Mouse (Mus musculus) mammary gland, adult 2 months (tissue): ENCODE measurements around the gene P4ha2. TPM values are rescaled to one million over a fixed set of nuclear protein-coding genes. Genes with fewer than 3 reads are reported as not detected.

Experiments used
- polyA plus RNA-seq: library from polyadenylated mRNA; depleted of rRNA; stranded (reverse); fragments of >200 nt; gene quantifications from 2 replicates; pipeline ENCODE4 v1.2.3, GENCODE M21; 2012; ENCODE audit warnings: low replicate concordance; rRNA removed

The P4ha2 gene
- polyA plus RNA-seq, result 14.1 and 35.5 TPM in 2 replicates

GRCm38 (mm10) chr11:54100045-54100691 is at the start of gene P4ha2:
Gene P4ha2, plus strand, starts transcription at chr11:54100095.

GRCm38 (mm10) chr11:54068520-54069371 is 31.1 kb upstream of the P4ha2 start, which contains the start of gene Pdlim4:
Gene Pdlim4, minus strand, starts transcription at chr11:54069014.

Other genes with a start within 250 kb of the P4ha2 start
- gene Gm12216, start 240.8 kb upstream of the P4ha2 start, polyA plus RNA-seq, result 12.4 and 15.6 TPM in 2 replicates
- gene Slc22a5, start 208.4 kb upstream of the P4ha2 start, polyA plus RNA-seq, result 20.5 and 32.3 TPM in 2 replicates
- gene Slc22a21, start 119.8 kb upstream of the P4ha2 start, polyA plus RNA-seq, result 3.3 and 5.1 TPM in 2 replicates
- gene Slc22a4, start 72.0 kb upstream of the P4ha2 start, polyA plus RNA-seq, result 16.8 and 31.1 TPM in 2 replicates
- gene Pdlim4, start 31.1 kb upstream of the P4ha2 start, polyA plus RNA-seq, result 56.1 and 117 TPM in 2 replicates
- 0.18 TPM in 1 of 2 replicates, not detected in the other for gene Csf2, start 149.6 kb downstream of the P4ha2 start, polyA plus RNA-seq
- not detected in 2 replicates for gene Il3, start 167.2 kb downstream of the P4ha2 start, polyA plus RNA-seq
- 0.29 and 2.1 TPM in 2 replicates for gene Acsl6, start 203.7 kb downstream of the P4ha2 start, polyA plus RNA-seq